Mouse (Mus musculus) bone marrow, adult 2 months (tissue): Measurements from ENCODE around the gene Rbpj.

Source experiments
- CTCF ChIP-seq: fragments of 200-500 bp; IDR thresholded peaks from 2 replicates; pipeline ENCODE4 v1.5.1; 2011; ENCODE audit warnings: low read length, control low read depth; ENCODE audit not compliant: control insufficient read depth, insufficient read depth
- POLR2A ChIP-seq: fragments of 200-500 bp; IDR thresholded peaks from 2 replicates; pipeline ENCODE4 v1.6.1; 2011; ENCODE audit warnings: low read depth, mild to moderate bottlenecking, control low read depth, low read length, borderline replicate concordance; ENCODE audit not compliant: control insufficient read depth

- TF ChIP-seq POLR2A = no peak
- no peak for TF ChIP-seq CTCF
Measured at GRCm38 (mm10) chr5:53529846-53530245, 63.9 kb downstream of the Rbpj start.
